Mouse (Mus musculus) myocyte (in vitro differentiated cells): Measurements from ENCODE around the gene Tha1.
"Not testable (repeated sequence)": the region's sequence is repeated elsewhere in the genome, so short reads cannot be mapped to it uniquely, and the experiment has no call there.

ENCODE experiments used
- MAX ChIP-seq: IDR thresholded peaks from one replicate; pipeline ENCODE4 v1.6.1; 2011; ENCODE audit warnings: low read depth, mild to moderate bottlenecking, control low read depth
- POLR2A ChIP-seq: IDR thresholded peaks from one replicate; pipeline ENCODE4 v1.6.1; 2011; ENCODE audit warnings: low read depth, mild to moderate bottlenecking, control low read depth, moderate library complexity; ENCODE audit not compliant: insufficient read length
- TCF12 ChIP-seq: IDR thresholded peaks from one replicate; pipeline ENCODE4 v1.6.1; 2011; ENCODE audit warnings: mild to moderate bottlenecking, control low read depth; ENCODE audit not compliant: poor library complexity, insufficient read depth, severe bottlenecking
- USF1 ChIP-seq: IDR thresholded peaks from one replicate; pipeline ENCODE4 v1.6.1; 2011; ENCODE audit warnings: low read depth, mild to moderate bottlenecking, control low read depth, moderate library complexity

DNA sequence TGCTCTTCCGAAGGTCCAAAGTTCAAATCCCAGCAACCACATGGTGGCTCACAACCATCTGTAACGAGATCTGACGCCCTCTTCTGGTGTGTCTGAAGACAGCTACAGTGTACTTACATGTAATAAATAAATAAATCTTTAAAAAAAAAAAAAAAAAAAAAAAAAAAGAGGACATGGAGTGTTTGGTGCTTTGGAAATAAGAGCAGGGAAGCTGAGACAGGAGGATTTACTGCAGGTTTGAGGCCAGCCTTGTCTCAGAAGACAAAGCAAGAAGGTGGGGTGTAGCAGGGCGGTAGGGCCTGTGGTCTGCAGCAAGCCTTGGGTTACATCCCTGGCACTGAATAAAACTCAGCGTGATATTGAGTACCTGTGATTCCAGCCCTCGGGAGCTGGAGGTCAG is 39.8 kb downstream of the Tha1 start:
- TF ChIP-seq POLR2A, MAX, USF1, TCF12: not testable (repeated sequence)
